Comparison of ENCODE assay signal across 10 mouse cellular contexts in the genomic region with DNA sequence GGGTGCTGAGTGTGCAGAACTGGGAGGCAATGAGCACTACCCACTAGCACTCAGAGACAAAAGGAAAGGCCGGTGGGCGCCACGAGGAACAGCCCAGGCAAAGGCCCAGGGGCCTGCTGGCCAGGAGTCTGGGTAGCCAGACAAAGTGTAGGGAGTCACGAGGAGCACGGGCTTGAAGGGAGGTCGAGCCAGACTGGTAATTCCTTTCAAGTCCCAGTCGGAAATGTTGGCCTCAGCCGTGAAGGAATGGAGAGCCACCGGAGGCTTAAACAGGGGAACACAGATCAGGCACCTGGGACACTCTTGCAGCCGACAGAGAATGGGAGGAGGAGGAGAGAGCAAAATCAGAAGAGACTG. TPM values are rescaled to one million over a fixed set of nuclear protein-coding genes. Genes with fewer than 3 reads are reported as not detected.
DNase-seq lines count a peak whose midpoint lies in the region; ATAC-seq and TF ChIP-seq lines count a peak whose summit lies in the region.
"Had no signal": no experiment of that assay in that cellular context is flagged by ENCODE, and none has a peak within 500 bp of the region (broad histone marks: within the 10 kb centered on the region; RNA-seq: fewer than 3 reads in every experiment).

No protein-coding gene starts in this region.

- intact Hi-C loops in heart, postnatal 14 days (cut with DNase I) = no loop called here

- 31% methylated on average over 10 of the region's 10 CpGs for WGBS in heart, embryonic 14.5 days
- 11% methylated on average over 10 of the region's 10 CpGs for WGBS in forebrain, embryonic 13.5 days
- 2% methylated on average over 10 of the region's 10 CpGs for WGBS in limb, embryonic 11.5 days

- no peak for DNase-seq in heart, postnatal 14 days
- DNase-seq in limb, embryonic 11.5 days (ENCODE audit: low spot score) = no peak
- DNase-seq in cerebellum, adult 9-11 months = no peak
- no peak for DNase-seq in spleen, postnatal 36 days (ENCODE audit: low spot score in 2 of 2)
- DNase-seq in urinary bladder, postnatal 4 days (ENCODE audit: low spot score in 2 of 2) = no peak
- DNase-seq: thymus, postnatal 14 days had no signal

- TF ChIP-seq CTCF in ES-Bruce4 (IDR thresholded peaks at IDR 0.05; ENCODE audit: low read depth, low read length) = no peak

- H3K27me3 ChIP-seq in heart, embryonic 14.5 days (ENCODE audit: control insufficient read depth, insufficient read depth, low read length) = no peaks in the 10 kb centered on the region
- no peaks in the 10 kb centered on the region for H3K27me3 ChIP-seq in ES-Bruce4 (ENCODE audit: control insufficient read depth, insufficient read depth, low read length, poor library complexity, severe bottlenecking)
- no peaks in the 10 kb centered on the region for H3K27me3 ChIP-seq in forebrain, embryonic 13.5 days
- no peaks in the 10 kb centered on the region for H3K27me3 ChIP-seq in limb, embryonic 11.5 days (ENCODE audit: control insufficient read depth, insufficient read depth, low read length)

- H3K9me3 ChIP-seq in heart, embryonic 14.5 days (ENCODE audit: control insufficient read depth, low read length) = no peaks in the 10 kb centered on the region
- no peaks in the 10 kb centered on the region for H3K9me3 ChIP-seq in ES-Bruce4 (replicated peaks; ENCODE audit: control insufficient read depth, insufficient read depth, low read length, poor library complexity, severe bottlenecking)
- no peaks in the 10 kb centered on the region for H3K9me3 ChIP-seq in forebrain, embryonic 13.5 days (replicated peaks)
- no peaks in the 10 kb centered on the region for H3K9me3 ChIP-seq in limb, embryonic 11.5 days (ENCODE audit: control insufficient read depth, low read length)

- peak overlapping the region; percentile 86 to 94 for H3K27ac ChIP-seq in heart, embryonic 14.5 days (replicated peaks in 1 of 2; ENCODE audit: control insufficient read depth in 1 of 2, insufficient read depth in 1 of 2, low read depth in 2 of 2, low read length in 2 of 2)
- no peak overlapping the region for H3K27ac ChIP-seq in ES-Bruce4 (ENCODE audit: insufficient read depth, low read length)
- H3K27ac ChIP-seq in forebrain, embryonic 13.5 days = peak overlapping the region; percentile 99
- peak overlapping the region; percentile 100 for H3K27ac ChIP-seq in limb, embryonic 11.5 days (replicated peaks; ENCODE audit: low read depth, low read length)

- TF ChIP-seq POLR2A in ES-Bruce4 (IDR thresholded peaks at IDR 0.05; ENCODE audit: insufficient read depth, low read length) = no peak

- TF ChIP-seq EP300 in ES-Bruce4 (IDR thresholded peaks at IDR 0.05; ENCODE audit: insufficient read depth, low read depth, low read length) = no peak

- peaks cover 25 to 26% of the 10 kb centered on the region in 2 experiments; a peak in 3 of 4 replicates for H3K4me1 ChIP-seq in heart, embryonic 14.5 days (ENCODE audit: control insufficient read depth in 2 of 2, insufficient read depth in 2 of 2, low read length in 2 of 2)
- peaks cover 2% of the 10 kb centered on the region for H3K4me1 ChIP-seq in ES-Bruce4 (ENCODE audit: control insufficient read depth, insufficient read depth, low read length)
- peaks cover 51% of the 10 kb centered on the region for H3K4me1 ChIP-seq in forebrain, embryonic 13.5 days
- peaks cover 40% of the 10 kb centered on the region for H3K4me1 ChIP-seq in limb, embryonic 11.5 days (ENCODE audit: control insufficient read depth, insufficient read depth, low read length)

- no peak for ATAC-seq in heart, embryonic 14.5 days (ENCODE audit: insufficient number of reproducible peaks, insufficient read depth, low FRiP score, low read depth)
- ATAC-seq in forebrain, embryonic 13.5 days = peak; percentile 19; the same call in 1 of the 2 replicates
- ATAC-seq in limb, embryonic 11.5 days (ENCODE audit: insufficient number of reproducible peaks, low FRiP score, low TSS enrichment, low read depth) = no peak

- no peak overlapping the region for H3K4me3 ChIP-seq in heart, embryonic 14.5 days (ENCODE audit: control insufficient read depth in 1 of 2, insufficient read depth in 1 of 2, low read depth in 1 of 2, low read length in 2 of 2)
- peak overlapping the region; percentile 11; the same call in 1 of the 2 replicates for H3K4me3 ChIP-seq in ES-Bruce4 (ENCODE audit: low read depth, low read length)
- no peak overlapping the region for H3K4me3 ChIP-seq in forebrain, embryonic 13.5 days
- H3K4me3 ChIP-seq in limb, embryonic 11.5 days (ENCODE audit: low read depth, low read length) = peak overlapping the region; percentile 17; the same call in 1 of the 2 replicates
- H3K4me3 ChIP-seq: myocyte had no signal

- peak overlapping the region; percentile 58 for H3K9ac ChIP-seq in heart, embryonic 14.5 days (ENCODE audit: low read length)
- H3K9ac ChIP-seq in ES-Bruce4 (ENCODE audit: low read depth, poor library complexity, severe bottlenecking) = peak overlapping the region; percentile 5
- peak overlapping the region; percentile 60 for H3K9ac ChIP-seq in forebrain, embryonic 13.5 days
- peak overlapping the region; percentile 68 for H3K9ac ChIP-seq in limb, embryonic 11.5 days (ENCODE audit: low read length)

- peak overlapping the region; percentile 56 for H3K4me2 ChIP-seq in heart, embryonic 14.5 days (ENCODE audit: low read length)
- H3K4me2 ChIP-seq in forebrain, embryonic 13.5 days = peak overlapping the region; percentile 57
- H3K4me2 ChIP-seq in limb, embryonic 11.5 days (ENCODE audit: low read depth, severe bottlenecking) = peak overlapping the region; percentile 94

- H3K36me3 ChIP-seq in heart, embryonic 14.5 days (ENCODE audit: control insufficient read depth, insufficient read depth, low read length) = peaks cover 16% of the 10 kb centered on the region
- peaks cover 9% of the 10 kb centered on the region for H3K36me3 ChIP-seq in ES-Bruce4 (ENCODE audit: control insufficient read depth, insufficient read depth, low read length, poor library complexity, severe bottlenecking)
- peaks cover 22% of the 10 kb centered on the region for H3K36me3 ChIP-seq in forebrain, embryonic 13.5 days (ENCODE audit: poor library complexity, severe bottlenecking)
- peaks cover 9% of the 10 kb centered on the region for H3K36me3 ChIP-seq in limb, embryonic 11.5 days (ENCODE audit: control insufficient read depth, insufficient read depth, low read length)

RNA-seq across cellular contexts. Expression of a gene that starts 1.0 kb away (rescaled TPM):
- 123 and 146 TPM in 2 replicates for polyA plus RNA-seq in heart, embryonic 14.5 days (2014; fragmentation: Nextera tagmentation; extraction: Ambion mirVana)
- 100 to 1,000 TPM; 112 to 142 TPM for total RNA-seq in heart, postnatal 14 days (2021)
- polyA plus RNA-seq in ES-Bruce4 (2011; ENCODE audit: insufficient read depth, insufficient read length, low read depth, missing spikeins) = 1.3 and 1.9 TPM in 2 replicates
- 56.9 and 57.1 TPM in 2 replicates for polyA plus RNA-seq in forebrain, embryonic 13.5 days (2015; fragmentation: Nextera tagmentation; extraction: Ambion mirVana)
- polyA plus RNA-seq in limb, embryonic 11.5 days (2014; fragmentation: Nextera tagmentation; extraction: Ambion mirVana) = 244 and 251 TPM in 2 replicates

RNA-seq across cellular contexts. Expression of a gene that starts 10.0 kb away (rescaled TPM):
- 18.6 and 23.2 TPM in 2 replicates for polyA plus RNA-seq in heart, embryonic 14.5 days (2014; fragmentation: Nextera tagmentation; extraction: Ambion mirVana)
- 1 to 10 TPM; 8.9 to 9.7 TPM for total RNA-seq in heart, postnatal 14 days (2021)
- polyA plus RNA-seq in ES-Bruce4 (2011; ENCODE audit: insufficient read depth, insufficient read length, low read depth, missing spikeins) = 33.3 and 35.1 TPM in 2 replicates
- polyA plus RNA-seq in forebrain, embryonic 13.5 days (2015; fragmentation: Nextera tagmentation; extraction: Ambion mirVana) = 91.2 and 96.8 TPM in 2 replicates
- 58.6 and 63.6 TPM in 2 replicates for polyA plus RNA-seq in limb, embryonic 11.5 days (2014; fragmentation: Nextera tagmentation; extraction: Ambion mirVana)

RNA-seq across cellular contexts. Expression of a gene that starts 20.7 kb away (rescaled TPM):
- polyA plus RNA-seq in heart, embryonic 14.5 days (2014; fragmentation: Nextera tagmentation; extraction: Ambion mirVana) = 13.3 and 15.3 TPM in 2 replicates
- 10 to 100 TPM in 1 of 2 experiments, 1 to 10 TPM in 1; 9.4 to 11.1 TPM for total RNA-seq in heart, postnatal 14 days (2021)
- 18.7 and 20.8 TPM in 2 replicates for polyA plus RNA-seq in ES-Bruce4 (2011; ENCODE audit: insufficient read depth, insufficient read length, low read depth, missing spikeins)
- polyA plus RNA-seq in forebrain, embryonic 13.5 days (2015; fragmentation: Nextera tagmentation; extraction: Ambion mirVana) = 43.4 and 48.2 TPM in 2 replicates
- 40.9 and 42.7 TPM in 2 replicates for polyA plus RNA-seq in limb, embryonic 11.5 days (2014; fragmentation: Nextera tagmentation; extraction: Ambion mirVana)

RNA-seq across cellular contexts. Expression of a gene that starts 30.3 kb away (rescaled TPM):
- 0.15 TPM in 1 of 2 replicates, not detected in the other for polyA plus RNA-seq in heart, embryonic 14.5 days (2014; fragmentation: Nextera tagmentation; extraction: Ambion mirVana)
- under 1 TPM; 0.17 to 0.34 TPM for total RNA-seq in heart, postnatal 14 days (2021)
- polyA plus RNA-seq in ES-Bruce4 (2011; ENCODE audit: insufficient read depth, insufficient read length, low read depth, missing spikeins) = not detected in 2 replicates
- 10.1 and 12.2 TPM in 2 replicates for polyA plus RNA-seq in forebrain, embryonic 13.5 days (2015; fragmentation: Nextera tagmentation; extraction: Ambion mirVana)
- 0.13 TPM in 1 of 2 replicates, not detected in the other for polyA plus RNA-seq in limb, embryonic 11.5 days (2014; fragmentation: Nextera tagmentation; extraction: Ambion mirVana)
- polyA plus RNA-seq: myocyte had no signal

Comparison
In these comparisons a context has a peak if more than half of its experiments do, and no peak if none do; other contexts are left out.
1. H3K4me3 ChIP-seq: peak in ES-Bruce4 (single experiment) and limb, embryonic 11.5 days (single experiment); none in heart, embryonic 14.5 days (0 of 2) and forebrain, embryonic 13.5 days (single experiment).
2. H3K9ac ChIP-seq: peak in every context shown above with its lines; median percentile 68 in limb, embryonic 11.5 days; 60 in forebrain, embryonic 13.5 days; 58 in heart, embryonic 14.5 days; 5 in ES-Bruce4.
3. RNA of a gene that starts 1.0 kb away (polyA plus RNA-seq): 244 to 251 TPM in limb, embryonic 11.5 days, 123 to 146 TPM in heart, embryonic 14.5 days and 56.9 to 57.1 TPM in forebrain, embryonic 13.5 days; 1.3 to 1.9 TPM in ES-Bruce4; every median in the first group is over 10 times any median in the second.
4. Peak in every context shown above with its lines, with median percentiles within 50 percentile points of each other: H3K4me2 ChIP-seq.